Mouse (Mus musculus) neutrophil, adult 5-6 weeks (primary cell): ENCODE measurements around the gene St7l. TPM values are rescaled to one million over a fixed set of nuclear protein-coding genes. Genes with fewer than 3 reads are reported as not detected.

ENCODE experiments used
- ATAC-seq: fragments of 151-379, 151-347 bp; 2 replicates; pipeline ENCODE4 v1.8.0; 2017; ENCODE audit warnings: mild to moderate bottlenecking, moderate TSS enrichment; ENCODE audit not compliant: insufficient number of reproducible peaks, poor library complexity, low FRiP score, severe bottlenecking; ENCODE audit errors: extremely low read depth
- total RNA-seq: library from RNA; stranded (forward); fragments of 200-1000 nt; gene quantifications from 2 replicates; pipeline ENCODE4 v1.2.3, GENCODE M21; 2017

Gene St7l
- total RNA-seq, 1 experiment from 2014 or later, result 61.5 TPM

DNA sequence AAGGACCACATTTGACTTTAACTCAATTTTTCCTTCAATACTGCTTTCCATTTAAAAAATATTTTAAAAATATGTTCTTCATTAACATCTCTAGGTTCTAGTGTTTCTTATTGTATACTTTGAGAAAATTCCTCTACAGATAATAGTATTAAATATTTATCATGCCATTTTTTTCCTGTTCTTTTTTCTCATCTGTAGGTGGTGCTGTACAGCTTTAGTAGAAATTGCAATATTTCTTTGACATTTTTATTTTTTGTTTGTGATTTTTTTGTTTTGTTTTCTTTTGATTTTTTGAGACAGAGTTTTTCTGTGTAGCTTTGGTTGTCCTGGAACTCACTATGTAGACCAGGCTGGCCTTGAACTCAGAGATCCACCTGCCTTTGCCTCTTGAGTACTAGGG is 5.8 kb downstream of the St7l start:
- ATAC-seq, result no peak

DNA sequence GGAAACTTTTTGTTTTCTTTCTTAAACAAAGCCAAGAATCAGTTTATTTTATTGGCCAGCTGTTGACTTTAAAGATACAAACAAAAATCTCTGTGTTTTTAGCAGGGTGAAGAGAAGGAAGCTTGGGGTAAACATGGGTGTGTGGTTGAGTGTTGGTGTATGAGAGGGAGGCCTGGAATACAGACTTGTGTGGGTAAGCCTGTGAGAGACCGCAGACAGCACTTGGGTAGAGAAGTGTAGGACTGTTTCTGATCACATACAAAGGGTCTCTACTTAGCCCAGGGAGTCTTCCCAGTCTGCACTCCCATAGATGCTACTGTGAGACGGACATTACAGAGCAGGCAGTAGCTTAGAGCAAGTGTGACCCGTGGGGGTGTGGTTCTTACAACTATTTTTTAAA is 24.8 kb downstream of the St7l start:
- ATAC-seq, result no peak

DNA sequence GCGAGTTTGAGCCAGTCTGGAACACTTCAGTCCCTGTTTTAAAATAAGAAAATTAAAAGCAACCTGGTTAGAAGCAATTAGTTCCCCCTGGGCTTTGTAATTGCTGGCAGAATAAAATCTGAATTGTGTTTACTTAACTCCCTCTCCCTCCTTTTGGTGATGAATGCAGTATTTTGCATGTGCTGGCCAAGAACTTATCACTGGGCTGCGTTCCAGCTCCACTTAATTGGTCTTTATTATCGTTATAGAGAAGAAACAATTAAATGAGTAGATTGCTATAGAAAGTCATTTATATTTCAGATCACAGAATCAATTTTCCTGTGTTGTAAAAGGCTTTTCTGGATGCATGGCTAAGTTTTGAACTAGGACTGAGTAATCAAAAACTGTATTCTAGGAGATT is 32.3 kb downstream of the St7l start:
- ATAC-seq, result no peak

GRCm38 (mm10) chr3:104901154-104901553 is 37.3 kb downstream of the St7l start:
- no peak for ATAC-seq

DNA sequence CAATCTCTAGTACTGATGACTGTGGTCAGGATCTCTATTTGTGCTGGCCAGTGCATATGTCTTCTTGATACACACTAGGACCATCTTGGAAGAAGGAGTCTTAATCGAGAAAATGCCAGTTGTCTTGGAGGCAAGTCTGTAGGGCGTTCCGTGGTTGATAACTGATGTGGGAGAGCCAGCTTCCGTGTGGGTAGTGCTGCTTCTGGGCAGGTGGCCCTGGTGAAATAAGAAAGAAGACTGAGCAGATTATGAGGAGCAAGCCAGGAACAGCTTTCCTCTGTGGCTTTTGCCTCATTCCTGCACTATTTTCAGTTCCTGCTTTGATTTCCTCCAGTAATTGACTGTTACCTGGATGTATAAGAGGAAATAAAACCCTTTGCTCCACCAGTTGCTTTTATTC is 41.6 kb downstream of the St7l start:
- no peak for ATAC-seq

DNA sequence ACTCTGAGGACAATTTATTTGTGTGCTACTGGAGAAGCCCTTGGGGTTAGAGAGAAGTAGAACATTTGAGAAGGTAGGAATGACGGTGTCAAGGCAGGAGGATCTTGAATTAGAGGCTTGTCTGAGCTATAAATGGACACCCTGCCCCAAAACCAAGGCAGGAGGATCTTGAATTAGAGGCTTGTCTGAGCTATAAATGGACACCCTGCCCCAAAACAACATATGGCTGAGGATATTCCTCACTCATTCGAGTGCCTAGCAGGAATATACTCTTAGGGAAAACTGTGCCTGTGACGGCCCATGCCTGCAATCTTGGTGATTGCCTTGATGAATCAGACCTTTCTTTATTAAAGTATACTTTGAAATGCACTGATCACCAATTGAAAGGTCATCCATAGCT is 42.2 kb downstream of the St7l start:
- no peak for ATAC-seq

- no peak for ATAC-seq
These were observed 45.4 kb downstream of the St7l start for GRCm38 (mm10) chr3:104909195-104909594.

- no peak for ATAC-seq
These were observed 51.2 kb downstream of the St7l start for GRCm38 (mm10) chr3:104914986-104915385.

- no peak for ATAC-seq
These were observed 65.6 kb downstream of the St7l start for GRCm38 (mm10) chr3:104929385-104929784.

GRCm38 (mm10) chr3:104937728-104938305 is 74.0 kb downstream of the St7l start:
- ATAC-seq, result no peak

- no peak for ATAC-seq
These were observed 74.5 kb downstream of the St7l start for GRCm38 (mm10) chr3:104938327-104938726.

- ATAC-seq, result no peak
These were observed 76.9 kb downstream of the St7l start for GRCm38 (mm10) chr3:104940691-104941090.

DNA sequence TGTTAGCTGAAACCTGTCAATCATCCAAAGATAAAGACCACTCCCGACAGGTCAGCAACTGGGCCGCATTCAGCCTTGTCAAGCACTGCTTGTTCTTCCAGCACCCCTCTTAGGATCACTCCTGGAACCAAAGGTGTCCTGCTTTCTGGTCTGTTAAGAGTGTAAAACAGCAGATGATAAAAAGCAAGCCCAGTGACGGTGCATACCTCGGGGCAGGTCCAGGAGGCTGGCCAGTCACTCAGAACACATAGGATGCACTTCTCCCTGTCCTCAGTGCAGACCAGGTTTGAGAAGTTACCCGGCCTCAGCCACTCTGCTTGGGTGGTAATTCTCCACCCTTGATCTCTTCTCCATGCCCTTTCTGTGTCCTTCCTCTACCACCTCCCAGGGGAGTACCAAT is 78.9 kb downstream of the St7l start:
- ATAC-seq, result no peak

- ATAC-seq, result no peak
These were observed 79.5 kb downstream of the St7l start for GRCm38 (mm10) chr3:104943333-104943732.

GRCm38 (mm10) chr3:104944894-104945293 is 81.1 kb downstream of the St7l start:
- ATAC-seq, result no peak

DNA sequence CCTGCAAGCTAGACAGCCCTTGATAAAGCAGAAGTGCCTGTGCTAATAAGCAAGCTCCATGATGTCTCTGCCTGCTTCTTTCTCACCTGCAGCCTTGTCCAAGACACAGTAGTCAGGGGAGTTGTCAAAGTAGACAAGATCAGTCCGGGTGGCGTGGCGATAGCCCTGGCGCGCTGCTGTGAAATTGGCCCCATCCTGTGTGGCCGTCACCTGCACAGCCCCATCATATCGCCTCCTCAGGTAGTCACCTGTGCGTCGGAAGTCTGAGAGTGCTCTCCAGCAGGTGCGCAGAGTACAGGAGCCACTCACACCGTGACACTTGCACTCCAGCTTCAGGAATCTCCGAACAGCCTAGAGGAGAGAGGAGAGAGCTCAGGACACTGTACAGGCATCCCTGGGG is 87.1 kb downstream of the St7l start:
- no peak for ATAC-seq

DNA sequence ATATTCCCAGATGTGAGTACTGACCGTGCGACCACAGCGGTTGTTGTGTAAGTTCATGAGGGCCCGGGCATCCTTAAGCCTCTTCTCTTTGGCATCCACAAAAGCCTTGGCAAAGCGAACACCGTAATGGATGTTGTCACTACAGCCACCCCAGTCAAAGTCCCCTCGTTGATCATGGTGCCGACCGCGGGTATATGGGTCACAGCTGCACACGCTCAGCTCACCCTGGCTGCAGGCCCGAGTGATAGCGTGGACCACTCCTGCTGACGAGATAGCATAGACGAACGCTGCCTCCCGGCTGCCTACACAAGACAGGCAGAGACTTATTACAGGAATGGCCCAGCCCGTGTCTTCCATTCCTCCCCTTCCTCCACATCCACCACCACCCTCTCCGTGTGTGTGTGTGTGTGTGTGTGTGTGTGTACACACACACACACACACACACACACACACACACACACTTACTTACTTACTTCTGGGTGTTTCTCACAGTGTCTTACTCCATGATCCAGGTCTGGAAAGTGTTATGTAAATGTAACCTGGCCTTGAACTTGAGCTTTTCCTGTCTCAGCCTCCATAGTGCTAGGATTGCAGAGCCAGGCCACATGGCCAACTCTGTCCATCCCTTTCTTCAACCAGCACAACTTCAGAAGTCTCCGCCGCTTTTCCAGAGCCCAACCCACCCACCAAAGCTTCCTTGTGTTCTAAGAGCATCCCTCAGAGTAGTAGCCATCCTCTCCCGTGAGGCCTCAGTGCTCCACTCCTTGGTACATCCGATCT is 89.3 kb downstream of the St7l start:
- ATAC-seq, result no peak

GRCm38 (mm10) chr3:104954137-104954536 is 90.3 kb downstream of the St7l start:
- ATAC-seq, result no peak

DNA sequence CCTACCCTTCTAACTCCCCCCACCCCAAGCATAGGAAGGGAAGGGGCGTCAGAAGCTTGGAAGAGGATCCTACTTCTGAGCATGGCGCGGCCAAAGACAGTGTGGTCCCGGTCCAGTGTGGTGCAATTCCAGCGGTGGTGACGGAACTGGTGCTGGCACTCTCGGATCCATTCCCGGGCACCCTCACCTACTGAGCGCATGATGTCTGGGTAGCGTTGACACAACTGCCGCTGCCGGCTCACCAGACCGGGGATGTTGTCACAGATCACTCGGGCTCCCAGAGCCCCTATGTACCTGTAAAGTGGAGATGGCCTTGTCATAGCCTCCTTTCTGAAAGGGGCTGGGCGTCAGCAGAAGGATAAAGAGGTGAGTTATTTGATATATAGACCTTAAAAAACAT is 90.7 kb downstream of the St7l start:
- ATAC-seq, result no peak

GRCm38 (mm10) chr3:104956131-104956581 is 92.4 kb downstream of the St7l start:
- no peak for ATAC-seq
